Mouse (Mus musculus) stomach, postnatal 0 days (tissue): Measurements from ENCODE around the gene Reps1.
A peak's percentile ranks its signal among the peaks of the same experiment; 100 is the strongest.

Experiments used
- CTCF ChIP-seq: IDR thresholded peaks from 2 replicates; pipeline ENCODE4 v1.5.1; 2016; ENCODE audit warnings: antibody characterized with exemption, low read depth, mild to moderate bottlenecking, moderate library complexity
- EP300 ChIP-seq: optimal IDR thresholded peaks from 2 replicates; pipeline ENCODE3; 2016; ENCODE audit warnings: antibody characterized with exemption

DNA sequence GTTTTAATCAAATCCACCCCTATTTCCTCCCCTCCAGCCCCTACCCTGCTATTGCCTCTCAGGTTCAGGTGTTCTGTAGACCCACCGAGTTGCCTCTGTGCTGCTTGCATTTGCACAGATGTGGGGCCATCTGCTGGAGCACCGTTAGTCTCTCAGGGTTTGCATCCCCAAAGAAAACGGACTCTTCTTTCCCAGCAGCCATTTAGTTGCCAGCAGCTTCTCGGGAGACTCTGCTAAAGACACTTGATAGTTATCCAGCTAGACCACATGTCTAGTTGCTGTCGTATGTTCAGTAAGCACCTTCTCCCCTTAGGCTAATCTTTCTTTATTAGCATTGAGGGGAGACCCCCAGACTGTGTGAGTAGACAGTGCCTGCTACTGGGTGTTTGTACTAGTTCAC, 46.5 kb downstream of the Reps1 start:
- TF ChIP-seq CTCF, result peak; percentile 32
- no peak for TF ChIP-seq EP300
